Mouse (Mus musculus) thymus, postnatal 4 days (tissue): Measurements from ENCODE around the gene Cfap298.

Experiments
- DNase-seq: peaks from one replicate; pipeline ENCODE4 v3.0.0; 2021

Gene Cfap298

DNA sequence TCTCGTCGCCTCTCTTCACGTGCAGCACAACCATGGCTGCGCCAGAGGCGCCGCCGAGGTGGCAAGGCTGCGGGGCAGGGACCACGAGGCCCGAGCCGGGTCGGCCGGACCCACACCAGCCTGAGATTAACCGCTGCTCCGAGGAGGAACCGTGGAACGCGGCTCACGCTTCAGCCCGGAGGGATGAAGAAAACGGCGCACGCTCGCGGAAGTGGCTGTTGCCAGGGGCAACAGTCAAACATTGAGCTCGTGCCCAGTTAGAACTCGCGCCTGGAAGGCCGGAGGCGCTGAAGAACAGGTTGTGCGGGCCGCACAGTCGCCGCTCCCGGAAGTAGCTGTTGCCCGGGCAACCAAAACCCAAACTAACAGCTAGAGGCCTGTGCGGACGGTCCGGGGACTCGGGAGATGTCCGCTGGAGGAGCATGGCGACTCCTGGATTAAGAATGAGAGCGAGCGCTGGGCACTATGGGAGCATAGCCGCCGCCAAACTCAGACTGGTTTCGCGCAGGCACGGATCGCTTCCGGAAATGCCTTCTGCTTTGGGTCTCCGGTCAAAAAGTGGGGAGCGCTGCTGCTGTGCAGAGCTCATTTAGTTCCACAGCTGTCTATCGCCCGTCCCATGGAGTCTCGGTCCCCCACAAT lies at the start of gene Cfap298:
Cfap298 (minus strand) TSS at position 428 of the 642 bp plus-strand sequence.
- peak; percentile 90 for DNase-seq

DNA sequence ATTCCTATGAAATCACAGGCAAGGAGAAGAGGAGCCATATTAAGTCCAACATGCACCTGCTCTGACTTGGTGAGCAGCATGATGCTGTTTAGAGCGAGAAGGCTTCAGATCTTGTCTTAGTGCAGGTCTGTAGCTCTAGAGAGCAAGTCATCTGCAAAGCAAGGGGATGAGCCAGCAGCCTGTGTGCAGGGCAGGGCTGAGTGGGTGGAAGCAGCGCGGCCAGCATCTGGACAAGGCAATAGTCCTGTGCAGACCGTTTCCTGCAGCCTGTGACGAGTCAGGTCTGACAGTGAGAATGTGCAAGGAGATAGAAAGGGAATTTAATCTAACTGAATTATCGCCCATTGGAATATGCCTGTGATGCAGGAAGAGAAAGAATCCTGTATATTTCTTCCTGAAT lies 36.1 kb upstream of the Cfap298 start:
- DNase-seq = no peak

DNA sequence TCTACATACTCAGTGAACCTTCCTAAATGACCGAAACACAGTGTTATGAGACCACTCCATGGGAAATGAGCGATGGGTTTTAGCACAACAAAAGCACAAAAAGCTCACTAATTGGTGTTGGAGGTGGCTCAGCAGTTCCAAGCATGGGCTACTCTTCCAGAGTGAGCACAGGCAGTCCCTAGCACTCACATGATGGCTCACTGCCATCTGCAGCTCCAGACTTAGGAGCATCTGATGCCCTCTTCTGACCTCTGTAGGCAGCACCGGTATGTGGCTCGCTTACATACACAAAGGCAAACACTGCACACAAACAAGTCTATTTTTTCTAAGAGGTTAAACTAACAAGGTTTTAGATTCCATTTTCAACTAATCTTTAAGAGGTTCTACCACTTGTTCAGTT lies 31.3 kb upstream of the Cfap298 start:
- DNase-seq = no peak

DNA sequence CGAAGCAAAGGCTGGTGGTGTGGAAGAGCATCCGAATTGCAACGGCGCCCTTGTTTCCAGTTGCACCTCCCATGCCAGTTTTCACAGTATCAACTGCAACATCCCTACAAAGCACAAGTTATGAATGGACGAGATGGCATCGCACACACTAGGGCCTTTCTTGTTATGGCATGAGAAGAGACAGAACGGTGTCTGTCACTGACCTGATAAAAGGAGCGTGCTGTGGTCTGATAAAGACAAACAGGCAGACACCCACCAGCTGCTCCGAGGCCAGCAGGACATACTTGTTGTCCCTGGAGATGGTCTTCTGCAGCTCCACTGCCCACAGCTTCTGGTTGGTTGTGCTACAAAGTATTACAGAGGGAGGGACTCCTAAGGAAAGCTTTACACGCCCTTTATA lies 29.4 kb upstream of the Cfap298 start:
- no peak for DNase-seq

DNA sequence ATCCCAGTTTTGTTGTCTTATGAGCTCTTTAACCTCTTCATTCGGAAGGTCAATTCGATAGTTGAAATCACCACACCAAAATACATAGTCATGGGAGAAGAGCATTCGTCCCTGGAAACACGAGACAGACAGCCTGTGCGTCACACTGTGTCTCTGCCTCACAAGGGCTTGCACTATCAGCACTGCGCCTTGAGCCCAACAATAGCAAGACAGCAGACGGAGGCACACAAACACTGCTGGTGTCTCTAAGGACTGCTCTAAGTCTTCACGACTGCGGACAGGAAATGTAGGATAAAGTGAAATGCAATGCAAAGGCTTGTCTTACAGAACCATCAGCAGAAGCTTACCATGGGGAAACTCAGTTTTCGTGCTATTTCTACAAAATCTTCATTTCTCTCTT lies 29.0 kb upstream of the Cfap298 start:
- no peak for DNase-seq

DNA sequence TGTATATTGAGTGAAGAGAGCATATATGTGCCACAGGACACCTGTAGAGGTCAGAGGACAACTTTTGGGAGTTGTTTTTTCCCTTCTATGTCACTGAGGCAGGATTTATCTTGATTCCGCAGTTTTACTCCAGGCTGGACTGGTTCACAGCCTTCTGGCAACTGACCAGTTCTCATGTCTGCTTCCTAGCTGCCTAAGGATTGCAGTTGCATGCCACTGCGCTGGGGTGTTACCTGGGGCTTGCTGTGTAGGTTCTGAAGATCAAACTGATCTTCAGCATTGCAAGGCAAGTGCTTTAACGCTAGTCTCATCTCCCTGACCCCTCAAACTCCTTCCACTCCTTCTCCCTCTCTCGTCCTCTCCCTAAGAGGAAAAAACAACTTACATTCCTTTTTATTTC lies 28.3 kb upstream of the Cfap298 start:
- DNase-seq = no peak

DNA sequence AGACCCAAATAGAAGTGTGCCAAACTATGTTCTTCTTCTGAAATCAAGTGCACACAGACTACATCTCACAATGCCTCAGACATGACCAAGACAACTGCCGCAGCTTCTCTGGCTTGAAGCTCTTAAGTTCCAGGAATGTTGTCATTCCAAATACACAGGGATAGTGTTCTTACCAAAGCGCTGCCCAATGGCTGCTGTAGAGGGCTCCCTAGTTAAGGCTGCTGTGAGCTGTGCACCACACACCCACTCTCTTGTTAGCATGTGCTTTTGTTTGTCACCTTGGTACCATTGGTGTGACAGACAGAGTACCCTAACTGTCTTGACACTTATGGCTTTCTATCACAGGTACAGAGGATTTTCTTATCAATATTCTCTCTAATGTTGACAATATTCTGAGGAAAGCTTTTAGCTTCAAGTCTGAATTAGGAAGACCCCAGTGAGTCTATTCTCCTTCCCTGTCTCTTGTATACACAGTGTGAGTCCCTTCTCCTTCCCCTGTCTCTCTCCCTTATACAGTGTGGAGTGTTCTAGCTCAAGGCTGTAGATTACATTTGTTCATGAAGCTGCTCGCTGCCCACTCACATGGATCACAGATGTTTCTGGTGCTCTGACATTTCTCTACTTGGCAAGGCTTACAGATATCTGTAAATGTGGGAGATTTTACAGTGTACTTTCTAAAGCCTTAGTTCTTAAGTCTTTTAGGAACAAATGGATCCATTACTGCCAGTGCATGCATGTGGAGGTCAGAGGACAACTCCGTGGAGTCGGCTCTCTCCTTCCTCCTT lies 23.6 kb upstream of the Cfap298 start:
- no peak for DNase-seq

DNA sequence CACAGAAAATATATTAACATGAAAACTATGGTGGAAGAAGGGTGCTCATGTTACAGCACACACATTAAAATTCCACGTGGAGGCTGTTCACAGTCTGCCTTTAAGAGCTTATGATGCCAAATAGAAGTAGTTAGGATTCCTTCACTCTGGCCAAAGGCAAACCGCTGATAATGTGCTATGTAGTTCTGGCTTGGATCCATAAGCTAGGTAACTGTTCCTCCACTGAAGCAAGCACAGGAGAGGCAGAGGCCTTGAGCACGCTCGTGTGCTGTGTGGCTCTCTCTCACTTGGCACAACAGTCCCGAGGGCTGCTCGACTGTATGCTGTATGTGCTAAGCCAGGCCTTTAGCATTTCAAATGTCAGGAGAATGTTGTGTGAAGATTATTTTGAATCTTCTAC lies 20.6 kb upstream of the Cfap298 start:
- no peak for DNase-seq

DNA sequence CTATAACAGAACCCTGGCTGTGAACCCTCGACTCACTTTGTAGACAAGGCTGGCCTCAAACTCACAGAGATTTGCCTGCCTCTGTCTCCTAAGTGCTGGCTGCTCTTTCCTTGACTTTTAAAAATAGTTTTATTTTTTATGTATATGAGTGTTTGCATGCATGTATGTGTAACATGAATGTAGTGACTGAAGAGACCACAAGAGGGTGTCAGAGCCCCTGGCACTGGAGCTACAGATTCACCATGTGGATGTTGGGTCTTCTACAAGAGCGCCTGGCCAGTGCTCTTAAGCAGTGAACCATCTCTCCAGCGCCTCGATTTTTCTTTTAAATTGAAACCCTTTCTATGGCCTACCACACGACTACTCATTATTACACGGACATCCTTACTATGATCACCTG lies 18.9 kb upstream of the Cfap298 start:
- DNase-seq = no peak

DNA sequence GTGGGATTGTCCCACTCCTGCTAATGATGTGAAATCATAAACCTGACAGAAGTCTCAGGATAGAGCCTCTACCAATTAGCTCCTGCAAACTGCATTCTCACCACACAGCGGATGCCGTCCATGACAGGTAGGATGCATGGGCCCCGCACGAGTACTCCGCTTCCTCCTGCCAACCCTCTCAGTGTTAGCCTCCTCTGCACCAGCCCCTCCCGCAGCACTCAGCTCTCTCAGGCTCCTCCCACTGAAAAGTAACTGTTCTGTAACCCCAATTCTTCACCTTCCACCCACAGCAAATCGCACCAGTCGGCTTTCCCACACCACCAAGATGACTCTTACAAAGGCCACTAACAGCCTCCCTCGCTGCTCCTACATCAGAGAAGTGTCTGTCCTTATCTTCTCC lies 18.2 kb upstream of the Cfap298 start:
- no peak for DNase-seq

DNA sequence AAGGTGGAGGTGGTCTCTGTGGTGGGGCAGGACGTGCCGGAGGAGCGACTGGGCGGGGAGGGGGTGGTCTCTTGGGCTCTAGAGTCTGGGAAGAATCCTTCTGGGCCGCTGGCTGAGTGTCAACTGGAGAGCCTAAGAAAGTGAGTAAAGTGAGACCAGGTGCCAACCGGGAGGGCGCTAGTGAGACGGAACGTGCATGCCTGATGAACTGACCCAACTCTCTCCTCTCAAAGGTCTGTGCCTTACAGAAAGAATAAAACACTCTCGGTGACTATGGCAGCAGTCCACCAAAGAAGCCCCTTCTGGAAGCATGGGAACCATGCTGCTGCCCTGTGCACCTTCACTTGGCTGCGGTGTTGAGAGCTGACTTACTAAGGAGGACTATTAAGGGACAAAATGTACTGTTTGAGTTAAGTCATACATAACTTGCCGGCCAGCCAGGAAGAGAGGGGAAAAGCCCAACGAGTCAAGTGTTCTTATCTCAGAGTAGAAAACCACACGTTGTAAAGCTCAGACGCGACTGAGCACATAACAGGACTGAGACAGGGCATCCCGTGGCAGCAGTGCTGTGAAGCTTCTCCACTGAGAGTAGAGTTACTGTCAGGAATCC lies 15.5 kb upstream of the Cfap298 start:
- no peak for DNase-seq

DNA sequence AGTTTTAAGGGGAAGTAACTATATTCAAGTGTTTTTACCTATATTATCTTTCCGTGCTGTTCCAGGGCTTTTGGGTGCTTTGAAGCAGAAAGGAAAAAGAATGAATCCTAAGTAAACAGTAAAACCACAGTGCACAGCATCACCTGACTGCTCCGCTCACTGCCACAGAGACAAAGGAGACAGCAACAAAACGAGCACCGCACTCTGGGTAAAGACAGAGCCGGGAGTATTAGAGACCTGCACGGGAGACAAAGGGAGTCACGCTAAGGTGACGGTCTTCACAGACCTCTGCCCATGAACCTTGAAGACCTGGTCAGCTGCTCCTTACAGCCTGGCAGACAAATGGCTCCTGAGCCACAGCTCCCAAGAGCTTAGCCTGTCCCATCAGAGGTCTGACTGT lies 12.1 kb upstream of the Cfap298 start:
- DNase-seq = no peak

DNA sequence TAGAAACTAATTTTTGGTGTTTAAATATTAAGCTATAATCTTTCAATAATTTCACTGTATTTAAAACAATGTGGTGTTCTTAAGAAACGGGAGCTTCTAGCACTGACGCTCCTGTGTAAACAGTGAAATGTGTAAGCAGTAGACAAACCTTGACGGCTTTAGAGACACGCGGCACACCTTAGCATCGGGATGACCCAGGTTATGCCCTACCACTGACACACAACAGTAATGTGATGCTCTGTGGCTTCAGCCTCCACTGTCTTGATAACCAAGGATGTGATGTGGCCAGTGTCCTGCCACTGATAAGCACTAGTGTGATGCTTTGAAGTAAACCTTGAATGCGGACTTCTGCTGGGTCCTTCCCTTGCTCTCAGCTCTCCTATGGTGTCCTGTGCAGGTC lies 6.3 kb upstream of the Cfap298 start:
- no peak for DNase-seq

DNA sequence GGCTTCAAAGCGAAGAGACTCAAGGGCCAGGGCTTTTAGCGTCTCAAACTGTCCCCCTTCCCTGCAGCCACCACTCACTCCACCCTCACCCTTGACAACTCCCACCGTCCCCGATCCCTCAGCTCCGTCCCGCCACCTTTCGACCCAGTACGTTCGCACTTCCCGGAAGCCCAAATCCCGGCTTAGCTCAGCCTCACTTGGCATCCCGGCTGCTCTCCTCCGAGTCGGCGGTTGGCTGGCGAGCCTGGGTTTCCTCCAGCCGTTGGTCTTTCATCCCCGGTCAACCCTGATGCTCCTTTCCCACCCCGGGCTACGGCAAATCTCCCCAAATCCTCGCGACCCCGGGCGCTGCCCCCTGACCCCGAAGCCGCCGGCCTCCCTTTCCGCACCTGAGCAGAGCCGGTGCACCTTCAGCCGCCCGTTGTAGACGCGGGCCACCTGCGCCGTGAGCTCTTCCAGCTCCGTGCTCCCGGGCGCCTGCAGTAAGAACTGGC lies 674 bp downstream of the Cfap298 start:
- no peak for DNase-seq

DNA sequence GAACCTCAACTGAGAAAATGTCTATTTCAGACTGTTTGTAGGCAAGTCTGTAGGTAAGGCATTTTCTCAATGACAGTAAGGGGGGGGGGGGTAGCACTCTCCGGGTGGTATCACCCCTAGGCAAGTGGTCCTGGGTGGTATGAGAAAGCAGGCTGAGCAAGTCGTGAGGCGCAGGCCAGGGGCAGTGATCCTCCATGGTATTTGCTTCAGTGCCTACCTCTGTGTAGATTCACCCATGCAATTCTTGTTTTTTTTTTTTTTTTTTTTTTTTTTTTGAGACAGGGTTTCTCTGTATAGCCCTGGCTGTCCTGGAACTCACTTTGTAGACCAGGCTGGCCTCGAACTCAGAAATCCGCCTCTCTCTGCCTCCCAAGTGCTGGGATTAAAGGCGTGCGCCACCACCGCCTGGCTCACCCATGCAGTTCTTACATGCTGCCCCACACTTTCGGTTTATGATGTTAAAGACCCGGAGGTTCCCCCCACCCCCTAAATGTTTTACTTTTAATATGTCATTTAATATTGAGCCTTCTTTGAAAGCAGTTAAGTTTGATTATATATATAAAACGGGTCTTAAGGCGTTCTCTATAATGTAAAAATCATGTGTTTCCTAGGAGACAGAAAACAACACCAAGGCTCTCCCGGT lies 1.3 kb downstream of the Cfap298 start:
- no peak for DNase-seq

DNA sequence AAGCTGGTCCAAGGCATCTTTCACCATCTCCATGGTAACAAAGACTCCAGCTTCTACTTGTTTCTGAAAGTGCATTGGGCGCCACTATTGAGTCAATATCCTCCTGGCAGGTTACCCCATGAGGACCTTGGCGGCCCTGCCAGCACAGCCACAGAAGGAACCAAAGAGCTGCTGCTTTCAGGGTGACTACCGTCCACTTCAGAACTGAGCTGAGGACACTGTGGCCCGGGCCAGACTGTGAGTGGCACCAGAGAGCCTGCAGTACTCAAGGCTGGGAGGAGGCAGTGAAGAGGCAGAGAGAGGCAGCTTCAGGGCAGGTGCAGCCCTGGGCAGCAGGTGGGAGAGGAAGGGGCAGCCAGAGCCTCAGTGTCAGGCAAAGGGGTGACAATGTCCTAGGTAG lies 7.5 kb downstream of the Cfap298 start:
- no peak for DNase-seq

DNA sequence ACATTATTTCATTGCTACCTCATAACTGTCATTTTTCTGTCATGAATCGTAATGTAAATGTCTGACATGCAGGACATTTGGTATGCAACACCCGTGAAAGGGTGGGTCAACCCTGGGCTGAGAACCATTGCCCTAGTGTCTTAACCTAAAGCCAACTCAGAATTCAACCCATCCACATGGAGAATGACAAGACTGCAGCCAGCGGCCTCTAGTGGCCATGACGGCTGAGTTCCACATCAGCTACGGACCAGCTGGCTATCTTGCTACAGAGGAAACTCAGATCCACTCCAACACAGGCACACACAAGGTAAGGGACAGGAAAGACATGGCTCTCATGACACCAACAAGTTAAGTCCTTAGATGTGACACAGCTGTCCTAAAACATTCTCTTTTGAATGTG lies 9.5 kb downstream of the Cfap298 start:
- DNase-seq = peak; percentile 64

DNA sequence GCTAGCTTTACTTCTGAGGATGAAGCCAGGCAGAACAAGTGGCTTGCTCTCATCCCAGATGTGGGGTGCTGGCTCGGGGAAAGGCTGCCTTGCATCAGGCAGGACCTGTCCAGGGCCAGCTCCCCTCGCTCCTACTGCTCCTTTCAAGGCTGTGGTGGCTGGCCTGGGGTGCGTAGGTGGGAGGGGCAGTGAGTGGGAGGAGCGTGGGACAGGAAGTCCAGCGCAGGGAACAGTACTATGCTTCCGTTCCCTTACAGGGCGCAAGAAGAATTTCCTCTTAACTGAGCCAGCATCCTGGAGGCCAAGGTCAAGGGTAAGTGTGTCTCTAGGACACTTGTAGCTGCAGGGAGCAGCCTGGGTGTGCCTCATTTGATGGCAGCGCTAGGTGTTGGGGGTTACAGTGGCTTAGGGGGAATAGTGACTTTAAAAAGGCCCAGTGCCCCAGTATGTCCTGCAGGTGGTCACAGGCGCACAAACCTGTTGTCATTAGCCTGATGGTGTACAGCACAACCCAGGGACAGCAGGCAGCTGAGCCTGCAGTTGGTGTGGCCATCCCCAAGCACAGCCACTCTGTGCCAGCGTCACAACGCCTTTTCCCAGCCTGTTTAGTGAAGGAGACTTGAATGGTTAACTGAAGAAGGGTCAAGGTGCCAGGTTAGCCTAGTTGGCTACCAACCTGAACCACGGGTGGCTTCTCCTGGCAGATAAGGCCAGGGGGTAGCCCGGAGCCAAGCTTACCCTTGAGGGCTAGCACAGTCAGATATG lies 10.1 kb downstream of the Cfap298 start:
- DNase-seq = no peak

DNA sequence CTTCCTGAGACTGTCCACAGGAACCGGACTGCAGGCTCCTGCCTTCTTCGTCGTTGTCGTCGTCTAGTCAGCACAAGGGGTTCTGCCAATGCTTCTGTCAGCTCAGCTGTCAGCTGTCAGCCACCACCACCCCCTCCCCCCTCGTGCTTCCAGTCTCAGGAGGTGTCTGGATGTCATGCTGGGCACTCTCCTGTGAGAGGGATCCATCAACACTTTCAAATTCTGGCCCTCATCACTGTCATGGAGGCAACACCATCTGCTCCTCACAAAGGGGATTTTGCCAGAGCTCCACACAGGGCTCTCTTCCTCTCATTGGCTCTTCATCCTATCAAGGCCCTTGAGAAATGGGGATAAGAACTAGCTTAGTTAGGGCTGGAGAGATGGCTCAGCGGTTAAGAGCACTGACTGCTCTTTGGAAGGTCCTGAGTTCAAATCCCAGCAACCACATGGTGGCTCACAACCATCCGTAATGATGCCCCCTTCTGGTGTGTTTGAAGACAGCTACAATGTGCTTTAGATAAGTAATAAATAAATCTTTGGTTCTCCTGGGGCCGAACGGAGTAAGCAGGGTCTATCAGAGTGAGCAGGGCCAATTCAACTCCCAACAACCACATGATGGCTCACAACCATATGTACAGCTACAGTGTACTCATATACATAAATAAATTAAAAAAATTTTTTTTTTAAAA lies 13.3 kb downstream of the Cfap298 start:
- DNase-seq = no peak

DNA sequence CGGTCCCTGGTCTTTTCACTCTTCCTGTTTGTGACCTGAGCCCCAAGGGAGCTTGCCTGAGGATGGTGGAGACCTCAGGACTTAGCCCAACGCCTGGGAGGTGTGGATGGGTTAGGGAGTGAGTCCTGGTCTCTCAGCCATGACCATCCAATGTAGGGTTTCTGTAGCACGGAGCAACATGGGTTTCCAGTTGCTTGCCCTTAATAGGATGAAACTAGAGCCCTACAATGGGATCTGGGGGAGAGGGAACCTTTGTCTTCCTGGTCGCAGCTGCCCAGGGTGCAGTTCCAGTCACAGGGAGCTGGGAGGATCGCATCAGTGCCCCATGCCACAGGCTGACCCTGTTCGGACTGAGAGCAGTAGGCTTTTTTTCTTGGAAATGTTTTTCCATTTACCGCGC lies 17.8 kb downstream of the Cfap298 start:
- DNase-seq = no peak

DNA sequence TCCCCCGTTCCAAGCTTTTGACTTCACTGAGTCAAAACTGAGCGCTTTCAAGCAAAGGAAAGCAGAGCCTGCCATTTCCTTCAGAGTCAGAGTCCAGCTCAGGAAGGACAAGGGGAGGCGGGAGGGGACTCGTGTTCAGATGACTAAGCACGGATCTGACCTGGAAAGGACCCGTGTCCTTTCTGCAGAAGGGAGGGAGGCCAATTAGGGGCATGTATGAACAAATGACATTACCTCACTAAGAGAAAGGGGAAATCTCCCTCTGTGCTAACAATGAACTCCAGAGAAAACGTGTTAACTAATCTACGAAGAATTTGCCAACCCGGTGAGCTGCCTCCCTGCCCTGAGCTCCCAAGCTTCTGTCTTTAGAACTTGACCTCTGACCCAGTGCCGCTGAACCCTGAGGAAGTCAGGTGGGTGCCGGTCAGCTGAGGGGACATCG lies 18.9 kb downstream of the Cfap298 start:
- DNase-seq = no peak

DNA sequence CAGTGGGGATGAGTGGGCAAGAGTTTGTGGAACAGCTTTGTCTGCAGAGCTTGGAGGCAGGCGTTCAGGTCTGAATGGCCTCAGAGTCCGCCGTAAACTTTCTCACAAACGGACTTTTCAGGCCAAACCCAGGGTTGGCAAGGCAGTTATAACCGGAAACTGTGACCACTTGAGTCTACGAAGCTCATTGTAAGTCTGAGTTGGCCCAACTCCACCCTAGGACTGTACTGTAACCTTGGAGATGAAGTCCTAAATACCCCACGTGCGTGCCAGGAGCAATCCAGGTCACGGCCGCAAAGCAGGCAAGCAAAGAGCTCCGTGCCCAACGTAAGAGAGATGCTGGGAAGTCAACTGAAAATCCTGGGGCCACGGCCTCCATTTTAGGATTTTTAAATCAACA lies 23.1 kb downstream of the Cfap298 start:
- no peak for DNase-seq
